Mouse (Mus musculus) limb, embryonic 14.5 days (tissue): Measurements from ENCODE around the gene Nrn1. TPM values are rescaled to one million over a fixed set of nuclear protein-coding genes. Genes with fewer than 3 reads are reported as not detected.

ENCODE experiments used
- ATAC-seq: fragments of 200-750 bp; cut with Nextera tagmentation; 2 replicates; pipeline ENCODE4 v1.8.0; 2017; ENCODE audit warnings: low read depth, moderate number of reproducible peaks, moderate TSS enrichment; ENCODE audit not compliant: low FRiP score
- DNase-seq: peaks from one replicate; pipeline ENCODE4 v3.0.0-alpha.2; 2015; ENCODE audit warnings: low spot score
- H3K27ac ChIP-seq: fragments of 300-500 bp; sonication (generic); replicated peaks from 2 replicates; pipeline ENCODE4 v1.5.1; 2014; ENCODE audit warnings: low read depth, mild to moderate bottlenecking, low read length, moderate library complexity, mixed read lengths
- H3K27me3 ChIP-seq: fragments of 300-500 bp; sonication (generic); 2 replicates; pipeline ENCODE4 v1.6.1; 2014; ENCODE audit warnings: low read length, mixed read lengths; ENCODE audit not compliant: control insufficient read depth, insufficient read depth
- H3K36me3 ChIP-seq: fragments of 300-500 bp; sonication (generic); 2 replicates; pipeline ENCODE4 v1.6.1; 2014; ENCODE audit warnings: mild to moderate bottlenecking, low read length, moderate library complexity, mixed read lengths; ENCODE audit not compliant: control insufficient read depth, insufficient read depth
- H3K4me1 ChIP-seq: fragments of 300-500 bp; sonication (generic); 2 replicates; pipeline ENCODE4 v1.6.1; 2014; ENCODE audit warnings: antibody characterized with exemption, low read length, mixed read lengths; ENCODE audit not compliant: control insufficient read depth, insufficient read depth
- H3K4me2 ChIP-seq: fragments of 300-500 bp; sonication (generic); replicated peaks from 2 replicates; pipeline ENCODE4 v1.6.1; 2014; ENCODE audit warnings: low read depth, mild to moderate bottlenecking, low read length, moderate library complexity; ENCODE audit not compliant: severe bottlenecking
- H3K4me3 ChIP-seq: fragments of 300-500 bp; sonication (generic); replicated peaks from 2 replicates; pipeline ENCODE4 v1.5.1; 2014; ENCODE audit warnings: low read length
- H3K9ac ChIP-seq: fragments of 300-500 bp; sonication (generic); 2 replicates; pipeline ENCODE4 v1.6.1; 2014; ENCODE audit warnings: mild to moderate bottlenecking, low read depth, low read length, moderate library complexity; ENCODE audit not compliant: severe bottlenecking
- H3K9me3 ChIP-seq: fragments of 300-500 bp; sonication (generic); 2 replicates; pipeline ENCODE4 v1.6.1; 2016; ENCODE audit warnings: low read length; ENCODE audit not compliant: control insufficient read depth
- POLR2A ChIP-seq: fragments of 200-500 bp; IDR thresholded peaks from 2 replicates; pipeline ENCODE4 v1.8.0; 2012; ENCODE audit warnings: inconsistent platforms, mild to moderate bottlenecking, moderate library complexity, borderline replicate concordance; ENCODE audit not compliant: insufficient read depth, insufficient read length; ENCODE audit errors: extremely low read depth
- WGBS: fragments of 180-500 bp; shearing (Covaris S2); extraction: QIAGEN DNeasy Blood & Tissue Kit; methylation state at CpG from one replicate; pipeline ENCODE4 v1.1.7; 2014; 5-methylcytosine and 5-hydroxymethylcytosine counted together
- polyA plus RNA-seq, 2 experiments: library from polyadenylated mRNA; depleted of rRNA in 1 of 2; stranded (reverse) in 1 of 2; unstranded in 1 of 2; fragments of >200 nt; fragmentation: Nextera tagmentation in 1 of 2; extraction: Ambion mirVana in 1 of 2; gene quantifications; 2 replicates each; pipeline versions ENCODE4 v1.2.1 to v1.2.3; 2012 to 2014

Gene Nrn1
- polyA plus RNA-seq, 2 experiments, result 13.8 to 14.7 TPM

DNA sequence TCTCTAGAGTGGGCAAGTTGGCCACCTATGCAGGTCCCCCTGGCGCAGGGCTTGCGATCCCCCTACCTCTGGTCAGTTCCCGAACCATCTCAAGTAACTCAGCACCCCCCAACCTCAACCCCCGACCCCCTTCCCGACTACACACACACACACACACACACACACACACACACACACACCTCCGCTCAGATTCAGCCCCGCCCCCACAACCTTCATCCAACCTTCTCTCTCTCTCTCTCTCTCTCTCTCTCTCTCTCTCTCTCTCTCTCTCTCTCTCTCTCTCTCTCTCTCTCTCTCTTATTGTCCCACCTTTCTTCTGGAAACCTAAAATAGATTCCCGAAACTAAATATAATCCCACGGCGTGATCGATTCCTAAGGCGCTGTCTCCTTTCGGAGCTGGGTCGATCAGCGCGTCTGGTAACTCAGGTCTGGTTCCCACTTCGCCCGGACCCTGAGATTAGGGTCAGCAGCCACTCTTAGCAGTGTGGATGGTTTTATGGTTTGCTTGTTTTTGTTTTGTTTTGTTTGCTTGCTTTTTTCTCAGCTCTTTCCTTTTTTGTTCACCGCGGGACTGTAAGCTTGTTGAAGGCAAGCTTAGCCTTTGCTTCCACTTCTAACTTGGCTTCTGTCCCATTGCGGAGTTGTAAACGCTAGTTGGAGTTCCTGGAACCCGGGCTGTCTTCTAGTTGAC lies 7.0 kb downstream of the Nrn1 start:
- H3K27me3 ChIP-seq, result peaks cover 72% of the 10 kb centered on the region
- no peak for TF ChIP-seq POLR2A
- peaks cover 22% of the 10 kb centered on the region for H3K4me1 ChIP-seq
- H3K36me3 ChIP-seq, result no peaks in the 10 kb centered on the region
- 3% methylated on average over 22 of the region's 23 CpGs for WGBS
- H3K27ac ChIP-seq, result no peak overlapping the region; the same call in 1 of the 2 replicates
- H3K4me3 ChIP-seq, result peak overlapping the region; percentile 45
- DNase-seq, result no peak
- no peaks in the 10 kb centered on the region for H3K9me3 ChIP-seq
- 0 out of 2 replicates have a peak, but pooled peaks have one; percentile 1 for ATAC-seq
- peak overlapping the region; percentile 80 for H3K4me2 ChIP-seq
- H3K9ac ChIP-seq, result peak overlapping the region; percentile 55

DNA sequence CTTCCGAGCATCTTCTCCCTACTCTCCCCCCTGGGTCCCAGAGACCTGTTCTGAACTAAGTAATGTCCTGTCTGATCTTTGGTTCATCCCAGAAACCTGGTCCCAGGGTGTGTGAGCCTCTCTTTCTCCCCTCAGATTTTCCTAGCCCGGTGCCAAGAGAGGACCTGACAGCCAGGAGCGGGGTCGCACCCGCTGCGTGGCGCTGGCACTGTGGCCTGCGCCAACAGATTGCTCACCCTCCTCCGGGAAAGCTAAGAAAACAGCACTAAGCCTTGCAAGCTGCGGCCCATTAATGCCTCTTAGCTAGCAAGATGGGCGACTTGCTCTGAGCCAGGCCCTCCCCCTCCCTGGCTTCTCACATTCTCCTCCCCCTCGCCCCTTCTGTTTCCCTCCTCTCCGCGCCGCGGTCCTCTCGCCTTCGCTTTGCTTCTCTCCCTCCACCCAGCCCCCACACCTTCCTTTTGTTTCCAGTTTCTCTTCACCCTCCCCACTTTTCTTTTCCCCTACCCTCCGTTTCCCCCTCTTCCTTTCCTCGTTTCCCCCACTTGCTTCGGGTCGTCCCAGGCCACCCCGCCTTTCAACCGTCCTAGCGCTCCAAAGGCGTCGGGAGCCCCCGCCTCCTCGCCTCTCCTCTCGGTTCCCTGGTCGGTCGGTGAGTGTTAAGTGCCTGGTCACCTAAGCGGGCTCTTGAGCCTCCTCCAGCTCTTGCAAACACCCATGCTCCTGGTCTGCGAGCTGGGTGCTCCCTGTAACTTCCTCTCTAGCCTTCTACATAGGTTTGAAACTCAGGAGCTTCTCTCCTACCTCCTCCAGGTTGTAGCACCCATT lies 7.8 kb downstream of the Nrn1 start:
- DNase-seq (peak; percentile 45), ATAC-seq (peak; percentile 38; the same call in 1 of the 2 replicates)
- no peak for TF ChIP-seq POLR2A
- WGBS, result under 1% methylated on average over 31 of the region's 34 CpGs
- Histone ChIP-seq H3K9ac (peak overlapping the region; percentile 55), H3K27ac (no peak overlapping the region; the same call in 1 of the 2 replicates), H3K9me3 (no peaks in the 10 kb centered on the region), H3K4me2 (peak overlapping the region; percentile 80), H3K36me3 (no peaks in the 10 kb centered on the region), H3K4me3 (peak overlapping the region; percentile 45), H3K27me3 (peaks cover 72% of the 10 kb centered on the region), H3K4me1 (peaks cover 22% of the 10 kb centered on the region)

DNA sequence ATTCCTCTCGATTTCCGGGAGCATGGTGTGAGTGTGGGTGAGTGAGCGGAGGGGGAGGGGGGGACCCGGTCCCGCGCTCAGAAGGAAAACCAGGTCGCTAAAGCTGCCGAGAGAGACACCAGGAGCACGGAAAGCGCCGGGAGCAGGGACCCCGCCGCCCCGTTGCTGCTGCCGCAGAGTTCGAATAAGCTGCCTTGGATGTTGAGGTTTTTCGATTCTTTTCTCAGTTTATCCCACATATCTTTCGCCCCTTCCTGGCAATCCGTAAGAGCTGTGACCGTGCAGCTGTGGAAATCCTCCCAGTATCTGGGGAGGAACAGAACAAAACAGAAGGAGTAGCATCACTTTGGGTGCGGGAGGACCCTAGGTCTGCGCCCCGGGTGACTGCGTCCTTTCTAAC lies 8.4 kb downstream of the Nrn1 start:
- whole genome bisulfite sequencing, result 2% methylated on average over 24 of the region's 24 CpGs

DNA sequence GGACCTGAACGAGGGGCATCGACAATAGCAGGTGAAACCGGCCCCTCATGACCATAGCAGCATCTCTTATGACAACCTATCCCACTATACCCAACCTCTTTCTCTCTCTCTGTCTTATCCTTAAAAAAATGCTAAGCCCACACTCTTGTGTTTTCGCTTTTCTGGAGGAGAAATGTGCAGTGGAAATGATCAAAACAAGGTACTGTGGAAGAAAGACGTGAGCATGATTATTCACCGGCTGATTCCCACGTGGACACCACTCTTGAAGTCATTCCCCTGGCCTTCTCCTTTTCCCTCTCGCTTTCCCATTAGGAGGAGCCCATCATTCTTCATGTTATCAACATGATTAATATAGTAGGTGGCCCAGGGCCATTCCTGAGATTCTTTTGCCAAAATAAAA lies 9.1 kb downstream of the Nrn1 start:
- Histone ChIP-seq H3K4me3 (0 out of 2 replicates have a peak overlapping the region, but pooled peaks have one; percentile 45), H3K27me3 (peaks cover 75% of the 10 kb centered on the region), H3K36me3 (no peaks in the 10 kb centered on the region), H3K27ac (no peak overlapping the region), H3K9me3 (no peaks in the 10 kb centered on the region), H3K4me2 (peak overlapping the region; percentile 80; the same call in 1 of the 2 replicates), H3K4me1 (peaks cover 20% of the 10 kb centered on the region), H3K9ac (no peak overlapping the region)
- no peak for TF ChIP-seq POLR2A
- 8% methylated on average over 8 of the region's 8 CpGs for WGBS
- no peak for DNase-seq
- ATAC-seq, result no peak

More for the DNA sequence above, 8.4 kb downstream of the Nrn1 start:
- H3K9me3 ChIP-seq, result no peaks in the 10 kb centered on the region
- peak overlapping the region; percentile 45 for H3K4me3 ChIP-seq
- H3K4me2 ChIP-seq, result peak overlapping the region; percentile 80
- H3K9ac ChIP-seq, result peak overlapping the region; percentile 55
- no peak for ATAC-seq
- no peak for DNase-seq
- H3K27me3 ChIP-seq, result peaks cover 73% of the 10 kb centered on the region
- no peak overlapping the region for H3K27ac ChIP-seq
- no peak for TF ChIP-seq POLR2A
- H3K36me3 ChIP-seq, result no peaks in the 10 kb centered on the region
- peaks cover 22% of the 10 kb centered on the region for H3K4me1 ChIP-seq

DNA sequence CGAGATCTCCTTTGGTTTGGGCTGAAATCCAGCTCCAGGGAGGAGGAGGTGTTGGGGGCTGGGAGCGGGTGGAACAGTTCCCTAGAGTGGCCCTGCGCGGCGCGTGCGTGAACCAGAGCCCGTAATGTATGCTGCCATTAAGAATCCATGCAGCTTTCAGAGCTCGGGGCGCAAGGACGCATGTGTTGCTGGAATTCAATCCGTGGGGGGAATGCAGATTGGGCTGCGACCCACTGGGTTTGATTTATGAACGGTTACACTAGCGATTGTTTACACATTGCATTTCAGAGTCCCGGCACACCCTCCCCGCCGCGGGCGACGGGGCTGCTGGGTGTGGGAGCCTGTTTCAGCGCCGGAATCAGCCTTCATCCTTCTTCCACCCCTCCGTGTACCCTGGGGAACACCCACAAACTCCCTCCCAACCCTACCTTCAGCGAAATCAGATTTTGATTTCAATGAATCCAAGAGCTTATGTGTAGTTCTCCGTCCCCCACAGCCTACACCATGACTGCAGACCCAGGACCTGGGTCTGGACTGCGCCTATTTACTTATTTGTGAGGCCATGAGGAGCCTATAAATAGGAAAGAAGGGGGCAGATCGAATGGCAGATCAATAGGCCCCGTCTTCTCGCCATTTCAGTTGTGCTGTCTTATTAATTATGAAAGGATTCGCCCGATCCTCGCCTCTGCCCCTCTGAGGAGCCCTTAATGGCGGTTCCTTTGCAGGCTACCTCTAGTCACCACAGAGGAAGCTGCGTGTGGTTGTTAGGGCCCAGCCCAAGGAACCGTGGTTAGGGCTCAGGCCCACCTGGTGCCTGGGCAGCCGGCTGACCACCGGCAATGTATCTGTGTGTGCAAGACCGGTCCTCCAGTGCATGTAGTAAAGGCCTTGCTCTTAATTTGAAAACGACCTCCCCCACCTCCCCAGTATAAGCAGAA lies 10.1 kb downstream of the Nrn1 start:
- Histone ChIP-seq H3K36me3 (no peaks in the 10 kb centered on the region), H3K27ac (no peak overlapping the region), H3K4me3 (peak overlapping the region; percentile 34), H3K9me3 (no peaks in the 10 kb centered on the region), H3K27me3 (peaks cover 67% of the 10 kb centered on the region), H3K4me1 (peaks cover 20% of the 10 kb centered on the region), H3K4me2 (peak overlapping the region; percentile 60), H3K9ac (0 out of 2 replicates have a peak overlapping the region, but pooled peaks have one; percentile 21)
- DNase-seq, result peak; percentile 54
- 3% methylated on average over 40 of the region's 40 CpGs for WGBS
- peak; percentile 53 for ATAC-seq
- no peak for TF ChIP-seq POLR2A
